Mouse (Mus musculus) embryonic facial prominence, embryonic 11.5 days (tissue): ENCODE results near the gene Msi2. TPM values are rescaled to one million over a fixed set of nuclear protein-coding genes. Genes with fewer than 3 reads are reported as not detected.

Experiments
- ATAC-seq: fragments of 200-750 bp; cut with Nextera tagmentation; replicated peaks from 2 replicates; pipeline ENCODE4 v1.8.0; 2017; ENCODE audit warnings: low read depth; ENCODE audit not compliant: insufficient number of reproducible peaks, low FRiP score, low TSS enrichment
- DNase-seq: peaks from one replicate; pipeline ENCODE4 v3.0.0-alpha.2; 2015; ENCODE audit warnings: low spot score
- H3K27ac ChIP-seq: fragments of 300-500 bp; sonication (generic); replicated peaks from 2 replicates; pipeline ENCODE4 v1.5.1; 2014; ENCODE audit warnings: mild to moderate bottlenecking, low read depth, low read length, control low read depth
- H3K27me3 ChIP-seq: fragments of 300-500 bp; sonication (generic); 2 replicates; pipeline ENCODE4 v1.6.1; 2014; ENCODE audit warnings: mild to moderate bottlenecking, low read length, moderate library complexity, mixed read lengths; ENCODE audit not compliant: control insufficient read depth, insufficient read depth
- H3K36me3 ChIP-seq: fragments of 300-500 bp; sonication (generic); replicated peaks from 2 replicates; pipeline ENCODE4 v1.6.1; 2014; ENCODE audit warnings: low read depth, mild to moderate bottlenecking, low read length, moderate library complexity, mixed read lengths; ENCODE audit not compliant: control insufficient read depth, insufficient read depth
- H3K4me1 ChIP-seq: fragments of 300-500 bp; sonication (generic); 2 replicates; pipeline ENCODE4 v1.6.1; 2014; ENCODE audit warnings: low read length, mixed read lengths; ENCODE audit not compliant: control insufficient read depth, insufficient read depth
- H3K4me2 ChIP-seq: fragments of 300-500 bp; sonication (generic); 2 replicates; pipeline ENCODE4 v1.6.1; 2014; ENCODE audit warnings: low read depth, mild to moderate bottlenecking, control low read depth, low read length, moderate library complexity
- H3K4me3 ChIP-seq: fragments of 300-500 bp; sonication (generic); 2 replicates; pipeline ENCODE4 v1.5.1; 2014; ENCODE audit warnings: low read depth, low read length, control low read depth
- H3K9ac ChIP-seq: fragments of 300-500 bp; sonication (generic); replicated peaks from 2 replicates; pipeline ENCODE4 v1.6.1; 2014; ENCODE audit warnings: mild to moderate bottlenecking, control low read depth, low read length
- H3K9me3 ChIP-seq: fragments of 300-500 bp; sonication (generic); replicated peaks from 2 replicates; pipeline ENCODE4 v1.6.1; 2016; ENCODE audit warnings: mild to moderate bottlenecking, low read length, inconsistent platforms, mixed read lengths; ENCODE audit not compliant: control insufficient read depth
- WGBS: fragments of 180-500 bp; shearing (Covaris S2); extraction: QIAGEN DNeasy Blood & Tissue Kit; methylation state at CpG from one replicate; pipeline ENCODE4 v1.1.7; 2014; 5-methylcytosine and 5-hydroxymethylcytosine counted together
- polyA plus RNA-seq: library from polyadenylated mRNA; unstranded; fragments of >200 nt; fragmentation: Nextera tagmentation; extraction: Ambion mirVana; gene quantifications from 2 replicates; pipeline ENCODE4 v1.2.1, GENCODE M21; 2014

Gene Msi2
- polyA plus RNA-seq, 1 experiment from 2014 or later, result 13.4 TPM

DNA sequence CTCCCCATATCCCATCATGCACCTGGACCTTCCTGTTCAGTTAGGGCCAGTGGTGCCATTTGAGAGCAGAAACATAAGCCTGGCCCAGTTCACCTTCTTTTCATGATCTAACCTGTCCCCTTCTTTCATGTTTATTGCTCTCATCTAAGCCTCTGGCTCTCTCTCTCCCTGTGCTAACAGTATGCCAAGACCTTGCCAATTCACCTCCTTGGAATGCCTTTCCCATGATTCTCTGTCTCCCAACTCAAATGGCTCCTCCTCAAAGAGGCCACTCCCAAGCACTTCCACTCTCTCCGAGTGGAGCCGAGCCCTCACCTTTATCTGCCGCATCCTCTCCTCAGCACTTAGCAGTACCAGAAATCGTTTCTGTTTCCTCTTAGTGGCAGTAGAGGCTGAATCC lies 256.7 kb downstream of the Msi2 start:
- Histone ChIP-seq H3K9me3 (no peaks in the 10 kb centered on the region), H3K4me1 (peaks cover 3% of the 10 kb centered on the region), H3K4me2 (no peak overlapping the region), H3K36me3 (no peaks in the 10 kb centered on the region), H3K4me3 (no peak overlapping the region), H3K27ac (no peak overlapping the region), H3K9ac (no peak overlapping the region), H3K27me3 (no peaks in the 10 kb centered on the region)
- WGBS, result 87% methylated on average over 4 of the region's 4 CpGs
- DNase-seq (no peak), ATAC-seq (no peak)

DNA sequence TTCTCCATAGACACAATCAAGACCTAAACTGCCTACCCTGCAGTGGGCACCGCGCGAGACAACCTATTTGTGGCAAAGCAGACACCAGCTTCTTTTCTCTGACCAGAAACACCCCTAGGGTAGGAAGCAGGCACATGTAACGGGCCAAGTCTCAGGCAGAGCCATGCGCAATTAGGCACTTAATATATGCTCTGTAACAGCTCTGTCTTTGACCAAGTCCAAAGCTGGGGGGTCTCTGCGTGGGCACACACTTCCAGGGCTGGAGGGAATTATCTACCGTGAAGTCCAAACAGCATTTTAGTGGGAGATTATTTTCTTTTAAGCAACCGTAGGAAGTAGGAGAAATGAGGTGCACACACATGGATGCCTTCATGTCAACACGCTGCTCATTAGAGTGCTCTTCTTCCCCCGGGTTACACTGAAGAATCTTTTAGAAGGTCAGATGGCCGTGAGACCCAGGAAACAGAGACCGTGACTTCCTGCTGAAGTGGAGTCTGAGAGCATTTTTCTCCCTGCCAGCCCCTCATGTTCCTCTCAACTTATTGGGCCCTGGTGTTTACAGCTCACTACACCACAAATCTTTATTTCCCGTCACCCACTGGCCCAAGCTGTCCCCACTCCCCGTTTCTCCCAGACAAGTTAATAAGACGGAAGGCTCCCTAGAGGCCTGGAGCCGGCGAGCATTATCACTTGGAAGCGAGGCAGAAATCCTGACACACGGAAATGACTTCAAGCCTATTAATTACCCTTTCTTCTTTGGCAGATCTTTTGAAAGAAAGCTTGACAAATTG lies 258.2 kb downstream of the Msi2 start:
- Histone ChIP-seq H3K9me3 (no peaks in the 10 kb centered on the region), H3K4me2 (no peak overlapping the region), H3K4me3 (no peak overlapping the region), H3K27me3 (no peaks in the 10 kb centered on the region), H3K36me3 (no peaks in the 10 kb centered on the region), H3K9ac (no peak overlapping the region), H3K27ac (no peak overlapping the region; the same call in 1 of the 2 replicates), H3K4me1 (peaks cover 3% of the 10 kb centered on the region)
- ATAC-seq (no peak), DNase-seq (no peak)
- 37% methylated on average over 19 of the region's 19 CpGs for WGBS

DNA sequence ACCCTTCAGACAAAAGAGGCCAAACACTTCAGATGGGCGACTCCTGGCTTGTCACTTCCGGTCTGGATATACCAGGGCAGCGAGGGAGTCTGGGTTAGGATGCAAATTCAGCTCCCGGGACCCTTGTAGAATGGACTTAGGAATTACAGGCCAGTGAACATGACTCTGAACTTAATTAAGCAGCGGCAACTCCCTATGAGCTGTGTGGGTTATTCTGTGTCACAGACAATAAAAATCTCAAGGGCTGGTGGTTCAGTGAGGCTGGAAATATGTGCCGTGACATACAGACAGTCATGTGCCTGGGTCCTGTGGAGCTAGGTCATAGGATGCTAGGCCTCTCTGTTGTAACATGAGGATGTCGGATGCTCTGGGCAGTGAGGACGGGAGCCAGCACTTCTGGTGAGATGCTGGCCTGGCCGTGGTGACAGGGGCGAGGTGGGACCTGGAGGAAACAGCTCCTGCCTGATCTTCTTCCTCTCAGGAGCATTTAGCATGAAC lies 261.0 kb downstream of the Msi2 start:
- Histone ChIP-seq H3K9me3 (no peaks in the 10 kb centered on the region), H3K4me1 (peaks cover 3% of the 10 kb centered on the region), H3K27me3 (no peaks in the 10 kb centered on the region), H3K9ac (no peak overlapping the region), H3K36me3 (no peaks in the 10 kb centered on the region), H3K4me3 (no peak overlapping the region), H3K27ac (no peak overlapping the region), H3K4me2 (no peak overlapping the region)
- no peak for DNase-seq
- WGBS, result 77% methylated on average over 10 of the region's 10 CpGs
- no peak for ATAC-seq

DNA sequence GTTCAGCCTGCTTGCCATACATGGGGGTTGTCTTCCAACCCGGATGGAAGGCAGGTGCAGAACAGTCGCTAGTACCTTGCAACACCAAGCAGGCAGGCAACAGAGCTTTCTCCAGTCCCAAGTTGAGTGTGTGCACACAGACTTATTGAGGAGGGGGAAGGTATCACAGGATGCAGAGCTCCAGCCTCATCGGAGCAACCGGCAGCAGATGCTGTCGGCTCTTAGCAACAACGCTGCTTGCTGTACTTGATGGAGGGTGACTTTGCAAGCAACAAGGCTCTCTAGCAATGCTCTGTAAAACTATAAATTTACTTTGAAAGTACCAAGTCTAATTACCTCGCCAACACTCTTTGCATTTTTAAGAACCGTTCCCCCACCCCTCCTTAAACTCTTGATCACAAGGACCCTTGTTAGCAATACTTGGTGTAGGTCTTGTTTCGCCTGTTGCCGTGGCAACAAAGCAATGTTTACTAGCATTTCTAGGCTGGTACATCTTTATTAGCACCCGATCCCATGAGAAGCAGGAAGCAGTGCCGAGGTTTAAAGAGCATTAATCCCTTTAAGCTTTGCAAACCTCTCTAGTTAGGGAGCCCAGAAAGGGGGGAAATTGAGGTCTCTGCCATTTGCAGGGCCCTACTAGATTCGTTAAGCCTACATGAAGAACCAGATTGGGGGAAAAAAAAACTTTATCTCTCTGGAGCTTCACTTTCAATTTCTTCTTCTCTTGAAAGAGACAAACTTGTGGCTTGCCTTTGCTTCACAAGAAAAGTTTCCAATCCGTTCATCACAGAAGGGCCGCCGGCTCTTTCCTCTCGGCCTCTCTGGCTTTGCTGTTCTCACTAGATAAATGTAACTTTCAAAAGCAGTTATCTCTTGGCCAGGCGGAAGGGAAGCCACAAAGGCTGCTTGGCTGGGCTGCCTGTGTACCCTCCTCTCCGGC lies 263.2 kb downstream of the Msi2 start:
- ATAC-seq (no peak), DNase-seq (peak; percentile 67)
- Histone ChIP-seq H3K27ac (no peak overlapping the region), H3K4me3 (no peak overlapping the region), H3K36me3 (no peaks in the 10 kb centered on the region), H3K9me3 (no peaks in the 10 kb centered on the region), H3K9ac (no peak overlapping the region), H3K4me1 (no peaks in the 10 kb centered on the region), H3K4me2 (no peak overlapping the region), H3K27me3 (no peaks in the 10 kb centered on the region)
- 68% methylated on average over 19 of the region's 19 CpGs for whole genome bisulfite sequencing

DNA sequence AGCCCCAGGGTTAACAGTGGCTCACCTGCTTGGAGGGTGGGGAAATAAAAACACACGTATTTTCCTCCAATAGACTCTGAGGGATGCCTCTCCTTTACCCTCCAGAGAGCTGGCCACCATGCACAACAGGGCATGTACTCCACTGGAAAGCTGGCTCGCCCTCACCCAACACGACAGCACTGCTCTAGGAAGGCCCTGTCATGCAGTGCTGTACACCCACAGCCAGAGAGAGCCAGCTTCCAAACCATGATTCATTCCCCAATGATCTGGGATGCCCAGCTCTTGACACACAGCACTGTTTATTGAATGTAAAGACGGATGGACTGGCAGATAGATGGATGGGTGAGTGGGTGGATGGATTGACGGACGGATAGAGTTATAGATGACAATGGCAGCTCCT lies 269.1 kb downstream of the Msi2 start:
- H3K27me3 ChIP-seq, result no peaks in the 10 kb centered on the region
- no peaks in the 10 kb centered on the region for H3K9me3 ChIP-seq
- H3K9ac ChIP-seq, result no peak overlapping the region
- H3K4me3 ChIP-seq, result no peak overlapping the region
- H3K4me2 ChIP-seq, result no peak overlapping the region
- WGBS, result 93% methylated on average over 6 of the region's 6 CpGs
- ATAC-seq, result no peak
- no peak for DNase-seq
- H3K36me3 ChIP-seq, result no peaks in the 10 kb centered on the region
- H3K27ac ChIP-seq, result no peak overlapping the region
- no peaks in the 10 kb centered on the region for H3K4me1 ChIP-seq

DNA sequence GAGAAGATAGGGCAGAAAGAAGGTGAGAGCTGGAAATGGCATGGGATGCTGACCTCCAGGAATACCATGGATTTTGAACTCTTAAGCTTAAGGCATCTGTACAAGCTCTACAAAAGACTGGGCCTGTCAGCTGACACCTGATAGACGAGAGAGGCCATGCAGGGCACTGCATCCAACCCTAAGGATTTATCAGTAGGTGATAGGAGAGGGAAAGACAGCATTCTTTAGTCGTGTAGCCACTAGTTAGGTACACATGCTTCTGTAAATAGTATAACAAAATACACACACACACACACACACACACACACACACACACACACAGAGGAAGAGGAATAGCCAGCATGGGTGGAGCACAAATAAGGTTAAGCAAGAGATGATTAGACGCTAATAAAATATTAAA lies 269.7 kb downstream of the Msi2 start:
- H3K4me3 ChIP-seq, result no peak overlapping the region
- H3K9ac ChIP-seq, result no peak overlapping the region
- DNase-seq (no peak), ATAC-seq (no peak)
- H3K36me3 ChIP-seq, result no peaks in the 10 kb centered on the region
- no peaks in the 10 kb centered on the region for H3K4me1 ChIP-seq
- no peaks in the 10 kb centered on the region for H3K9me3 ChIP-seq
- no peak overlapping the region for H3K4me2 ChIP-seq
- no peak overlapping the region for H3K27ac ChIP-seq
- WGBS, result 74% methylated on average over 3 of the region's 3 CpGs
- no peaks in the 10 kb centered on the region for H3K27me3 ChIP-seq

DNA sequence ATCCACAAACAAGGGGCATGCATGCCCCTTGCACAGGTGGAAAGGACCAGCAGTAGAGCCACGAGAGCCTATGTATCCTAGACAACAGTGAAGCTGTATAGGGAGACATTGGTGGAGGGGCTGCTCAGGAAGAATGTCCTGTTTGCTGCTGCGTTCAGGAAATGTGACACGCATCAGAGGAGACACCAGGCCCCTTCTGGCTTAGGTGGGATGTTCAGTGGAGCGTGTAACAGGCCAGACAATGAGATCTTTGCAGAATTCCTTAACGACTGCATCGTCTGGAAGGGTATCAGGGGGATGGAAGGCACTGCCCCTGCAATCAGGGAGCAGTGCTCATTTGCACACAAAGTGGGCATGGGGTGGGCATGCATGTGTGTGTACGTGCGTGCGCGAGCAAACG lies 271.0 kb downstream of the Msi2 start:
- 53% methylated on average over 11 of the region's 11 CpGs for WGBS
- ATAC-seq (no peak), DNase-seq (no peak)
- Histone ChIP-seq H3K4me3 (no peak overlapping the region), H3K27ac (no peak overlapping the region), H3K4me2 (no peak overlapping the region), H3K27me3 (no peaks in the 10 kb centered on the region), H3K36me3 (no peaks in the 10 kb centered on the region), H3K9me3 (no peaks in the 10 kb centered on the region), H3K4me1 (no peaks in the 10 kb centered on the region), H3K9ac (no peak overlapping the region)

DNA sequence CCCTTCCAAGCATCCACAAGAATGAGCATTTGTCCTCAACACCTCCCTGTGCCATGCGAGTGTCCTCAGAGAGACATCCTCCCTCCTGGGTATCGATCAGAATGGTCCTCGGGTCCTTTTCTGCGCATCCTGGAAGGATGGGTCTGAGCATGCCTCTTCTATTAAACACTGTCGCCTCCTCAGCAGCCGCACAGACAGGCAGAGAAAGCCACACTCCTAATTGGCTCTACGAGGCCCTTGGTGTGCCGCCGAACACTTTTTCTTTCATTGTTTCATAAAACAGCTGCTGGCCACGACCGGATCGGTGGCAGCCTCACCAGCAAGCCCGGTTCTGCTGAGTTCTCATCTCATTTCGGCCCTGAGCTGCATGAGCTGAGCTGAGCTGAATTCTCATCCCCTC lies 274.4 kb downstream of the Msi2 start:
- H3K36me3 ChIP-seq, result no peaks in the 10 kb centered on the region
- no peak for ATAC-seq
- WGBS, result 89% methylated on average over 14 of the region's 14 CpGs

More for the DNA sequence above, 274.4 kb downstream of the Msi2 start:
- Histone ChIP-seq H3K27ac (no peak overlapping the region), H3K4me2 (no peak overlapping the region), H3K27me3 (no peaks in the 10 kb centered on the region), H3K4me1 (no peaks in the 10 kb centered on the region), H3K9me3 (no peaks in the 10 kb centered on the region), H3K4me3 (no peak overlapping the region), H3K9ac (no peak overlapping the region)
- DNase-seq, result no peak
